Mouse (Mus musculus) liver, embryonic 15.5 days (tissue): ENCODE measurements around the gene Tnfrsf13c. TPM values are rescaled to one million over a fixed set of nuclear protein-coding genes. Genes with fewer than 3 reads are reported as not detected.
A peak's percentile ranks its signal among the peaks of the same experiment; 100 is the strongest.

Experiments used
- ATAC-seq: fragments of 200-750 bp; cut with Nextera tagmentation; 2 replicates; pipeline ENCODE4 v1.8.0; 2017; ENCODE audit warnings: moderate number of reproducible peaks, mild to moderate bottlenecking, moderate library complexity; ENCODE audit not compliant: insufficient read depth
- H3K27ac ChIP-seq: fragments of 300-500 bp; sonication (generic); replicated peaks from 2 replicates; pipeline ENCODE4 v1.5.1; 2015; ENCODE audit warnings: mild to moderate bottlenecking, inconsistent platforms
- H3K27me3 ChIP-seq: fragments of 300-500 bp; sonication (generic); 2 replicates; pipeline ENCODE4 v1.6.1; 2015; ENCODE audit warnings: mild to moderate bottlenecking, inconsistent platforms
- H3K36me3 ChIP-seq: fragments of 300-500 bp; sonication (generic); replicated peaks from 2 replicates; pipeline ENCODE4 v1.6.1; 2015; ENCODE audit warnings: moderate library complexity, mild to moderate bottlenecking, inconsistent platforms
- H3K4me1 ChIP-seq: fragments of 300-500 bp; sonication (generic); replicated peaks from 2 replicates; pipeline ENCODE4 v1.6.1; 2015; ENCODE audit warnings: inconsistent platforms
- H3K4me2 ChIP-seq: fragments of 300-500 bp; sonication (generic); 2 replicates; pipeline ENCODE4 v1.6.1; 2015; ENCODE audit warnings: moderate library complexity, mild to moderate bottlenecking, inconsistent platforms
- H3K4me3 ChIP-seq: fragments of 300-500 bp; sonication (generic); replicated peaks from 2 replicates; pipeline ENCODE4 v1.5.1; 2015; ENCODE audit warnings: mild to moderate bottlenecking, inconsistent platforms
- H3K9ac ChIP-seq: fragments of 300-500 bp; sonication (generic); 2 replicates; pipeline ENCODE4 v1.6.1; 2015; ENCODE audit warnings: moderate library complexity, mild to moderate bottlenecking, inconsistent platforms
- H3K9me3 ChIP-seq: fragments of 300-500 bp; sonication (generic); replicated peaks from 2 replicates; pipeline ENCODE4 v1.6.1; 2016; ENCODE audit warnings: inconsistent platforms
- WGBS: fragments of 180-500 bp; shearing (Covaris S2); methylation state at CpG from one replicate; pipeline ENCODE4 v1.1.7; 2015; ENCODE audit warnings: mixed read lengths; ENCODE audit not compliant: insufficient replicate concordance; 5-methylcytosine and 5-hydroxymethylcytosine counted together
- polyA plus RNA-seq: library from polyadenylated mRNA; unstranded; fragments of >200 nt; fragmentation: Nextera tagmentation; extraction: Ambion mirVana; gene quantifications from 2 replicates; pipeline ENCODE4 v1.2.1, GENCODE M21; 2015

The Tnfrsf13c gene
- polyA plus RNA-seq, 1 experiment from 2014 or later, result 0.79 TPM

DNA sequence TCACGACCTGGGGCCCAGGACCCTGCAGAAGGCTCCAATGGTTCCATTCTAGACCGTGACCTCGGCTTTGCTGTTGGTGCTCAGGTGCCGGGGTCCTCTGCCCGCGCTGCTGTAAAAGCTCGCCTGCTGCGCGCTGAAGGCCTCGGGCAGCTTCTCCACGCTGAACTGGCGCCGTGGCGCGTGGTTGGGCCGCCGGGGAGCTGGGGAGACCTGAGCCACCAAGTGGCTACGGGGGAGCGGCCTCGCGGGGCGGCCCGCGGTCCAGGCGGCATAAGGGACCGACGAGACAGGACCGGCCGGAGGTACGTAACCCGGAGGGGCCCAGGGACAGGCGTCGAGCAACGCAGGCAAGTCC lies 17.1 kb downstream of the Tnfrsf13c start:
- ATAC-seq, result no peak
- no peak overlapping the region for H3K4me3 ChIP-seq
- H3K9ac ChIP-seq, result no peak overlapping the region
- peaks cover 21% of the 10 kb centered on the region for H3K4me1 ChIP-seq
- H3K27ac ChIP-seq, result no peak overlapping the region
- peaks cover 60% of the 10 kb centered on the region for H3K27me3 ChIP-seq
- H3K36me3 ChIP-seq, result peaks cover 41% of the 10 kb centered on the region
- no peaks in the 10 kb centered on the region for H3K9me3 ChIP-seq
- H3K4me2 ChIP-seq, result no peak overlapping the region
- 56% methylated on average over 34 of the region's 34 CpGs for WGBS

DNA sequence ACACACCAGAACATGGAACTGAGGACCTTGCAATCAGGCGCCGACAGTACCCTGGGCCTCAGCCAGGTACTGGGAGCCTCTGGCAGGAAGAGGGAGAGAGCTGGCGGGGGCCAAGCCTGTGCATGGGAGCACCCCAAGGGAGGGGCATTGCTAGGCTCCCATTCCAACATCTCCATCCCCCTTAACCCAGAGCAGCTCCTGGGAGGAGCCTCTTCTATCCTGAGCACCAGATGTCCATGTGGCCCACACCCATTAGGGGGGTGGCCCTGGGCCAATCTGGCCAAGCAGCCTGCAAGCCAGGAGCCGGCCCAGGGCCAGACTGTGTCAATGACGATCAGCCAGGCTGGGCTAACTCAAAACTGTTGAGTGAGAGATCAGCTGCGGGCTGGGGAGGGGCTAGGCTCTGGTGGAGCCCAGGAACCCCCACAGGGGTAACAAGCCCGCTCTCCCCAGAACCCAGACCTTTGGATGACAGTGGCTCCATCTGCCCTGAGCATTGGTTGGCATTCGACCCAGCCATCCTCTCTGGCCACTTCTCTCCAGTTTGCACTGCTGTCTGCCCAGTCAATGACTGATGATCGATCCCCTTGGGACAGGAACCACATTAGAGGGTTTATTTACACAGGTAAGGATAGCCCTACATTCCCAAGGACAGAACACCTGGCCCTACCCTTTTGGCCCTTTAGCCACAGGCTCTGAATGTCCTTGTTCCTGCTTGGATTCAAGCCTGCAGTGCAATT lies 17.6 kb downstream of the Tnfrsf13c start:
- peak; percentile 17 for ATAC-seq
- Histone ChIP-seq H3K36me3 (peaks cover 47% of the 10 kb centered on the region), H3K4me3 (no peak overlapping the region), H3K27ac (no peak overlapping the region), H3K4me1 (peaks cover 15% of the 10 kb centered on the region), H3K27me3 (peaks cover 54% of the 10 kb centered on the region), H3K9ac (no peak overlapping the region), H3K9me3 (no peaks in the 10 kb centered on the region), H3K4me2 (no peak overlapping the region)
- 72% methylated on average over 9 of the region's 9 CpGs for WGBS

DNA sequence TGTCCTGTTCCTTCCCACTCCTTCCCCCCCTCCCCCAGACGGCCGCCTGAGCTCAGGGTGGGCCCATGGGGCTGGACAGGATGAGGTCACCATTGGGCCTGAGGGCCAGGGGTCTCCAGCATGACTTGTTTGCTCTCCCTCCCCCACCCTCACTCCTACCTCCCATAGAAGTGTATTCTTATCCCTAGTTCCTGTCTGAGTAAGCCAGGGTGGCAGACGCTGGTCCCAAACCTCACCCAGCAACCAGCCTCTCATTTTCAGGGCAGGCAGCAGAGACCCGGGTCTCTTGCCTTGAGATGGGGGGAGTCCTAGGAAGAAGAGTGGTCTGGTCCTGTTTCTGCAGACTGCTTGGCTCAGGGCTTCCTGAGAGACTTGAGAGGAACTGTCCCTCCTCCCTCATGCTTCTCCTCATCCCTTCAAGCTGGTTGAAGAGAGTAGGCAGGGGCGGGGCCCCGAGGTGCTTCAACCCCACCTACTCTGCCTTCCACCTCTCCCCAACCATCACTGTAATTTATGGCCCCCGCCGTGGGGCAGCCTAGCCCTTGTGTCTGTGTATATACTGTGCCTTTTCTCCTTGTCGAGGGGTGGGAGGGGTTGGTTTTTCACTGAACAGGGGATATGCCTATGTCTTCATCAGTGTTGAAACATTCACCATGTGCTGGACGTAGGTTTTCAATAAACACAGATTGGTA lies 19.3 kb downstream of the Tnfrsf13c start:
- Histone ChIP-seq H3K4me2 (no peak overlapping the region), H3K27me3 (peaks cover 37% of the 10 kb centered on the region), H3K4me1 (peaks cover 13% of the 10 kb centered on the region), H3K9ac (no peak overlapping the region), H3K36me3 (peaks cover 62% of the 10 kb centered on the region), H3K27ac (no peak overlapping the region), H3K9me3 (no peaks in the 10 kb centered on the region), H3K4me3 (no peak overlapping the region)
- 55% methylated on average over 10 of the region's 10 CpGs for WGBS
- no peak for ATAC-seq

DNA sequence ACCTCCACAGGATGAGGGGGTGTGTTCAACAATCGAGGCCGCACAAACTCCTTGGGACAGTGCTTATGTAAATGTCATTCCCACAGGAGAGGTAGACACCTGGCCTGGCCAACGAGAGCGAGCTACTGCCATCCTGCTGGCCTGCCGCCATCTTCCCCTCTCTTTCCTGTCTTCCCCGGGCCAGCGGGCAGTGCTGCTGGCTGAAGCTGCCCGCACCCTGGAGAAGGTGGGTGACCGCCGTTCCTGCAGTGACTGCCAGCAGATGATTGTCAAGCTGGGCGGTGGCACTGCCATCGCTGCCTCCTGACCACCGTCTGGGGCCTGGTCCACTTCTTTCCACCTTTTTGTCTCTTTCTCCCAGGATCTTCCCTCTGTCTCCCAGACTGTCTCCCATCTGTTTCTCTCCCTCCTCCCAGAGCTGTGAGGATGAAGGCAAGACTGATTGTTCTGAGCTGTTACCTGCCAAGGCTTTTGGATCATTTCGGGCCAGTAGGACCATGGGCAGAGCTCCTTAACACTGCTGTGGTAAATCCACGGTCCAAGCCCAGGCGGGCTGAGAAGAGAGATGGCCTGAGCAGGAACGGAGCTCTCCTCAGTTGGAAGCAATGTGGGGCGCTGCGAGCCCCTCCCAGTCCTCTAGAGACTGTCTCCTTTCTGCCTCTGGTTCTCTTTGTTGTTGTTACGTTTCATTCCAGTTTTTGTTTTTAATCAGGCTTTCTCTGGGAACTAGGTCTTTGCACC lies 20.4 kb downstream of the Tnfrsf13c start:
- peaks cover 15% of the 10 kb centered on the region for H3K4me1 ChIP-seq
- ATAC-seq, result no peak
- H3K9ac ChIP-seq, result no peak overlapping the region
- peaks cover 73% of the 10 kb centered on the region for H3K36me3 ChIP-seq
- H3K27me3 ChIP-seq, result peaks cover 27% of the 10 kb centered on the region
- H3K4me3 ChIP-seq, result no peak overlapping the region
- H3K27ac ChIP-seq, result no peak overlapping the region
- no peaks in the 10 kb centered on the region for H3K9me3 ChIP-seq
- no peak overlapping the region for H3K4me2 ChIP-seq
- WGBS, result 86% methylated on average over 20 of the region's 20 CpGs

DNA sequence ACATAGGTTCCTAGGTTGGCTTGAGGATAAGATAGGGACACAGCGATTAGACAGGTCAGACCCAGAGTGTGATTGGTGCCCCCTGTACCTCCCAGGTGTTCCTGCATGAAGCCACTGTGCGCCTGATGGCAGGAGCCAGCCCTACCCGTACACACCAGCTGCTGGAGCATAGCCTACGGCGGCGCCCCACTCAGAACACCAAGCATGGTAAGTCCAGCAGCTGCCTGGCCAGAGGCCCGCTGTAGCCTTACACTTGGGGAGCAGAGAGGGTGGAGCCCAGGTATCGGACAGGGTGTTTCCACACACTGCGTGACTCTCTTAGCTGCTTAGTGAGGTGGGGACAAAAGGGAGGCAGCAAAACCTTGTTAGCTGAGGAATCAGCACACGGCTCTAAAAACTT lies 21.1 kb downstream of the Tnfrsf13c start:
- Histone ChIP-seq H3K4me2 (no peak overlapping the region), H3K9ac (no peak overlapping the region), H3K4me1 (peaks cover 20% of the 10 kb centered on the region), H3K27ac (no peak overlapping the region), H3K4me3 (no peak overlapping the region), H3K27me3 (peaks cover 20% of the 10 kb centered on the region), H3K9me3 (no peaks in the 10 kb centered on the region), H3K36me3 (peaks cover 79% of the 10 kb centered on the region)
- 85% methylated on average over 10 of the region's 10 CpGs for WGBS
- no peak for ATAC-seq

DNA sequence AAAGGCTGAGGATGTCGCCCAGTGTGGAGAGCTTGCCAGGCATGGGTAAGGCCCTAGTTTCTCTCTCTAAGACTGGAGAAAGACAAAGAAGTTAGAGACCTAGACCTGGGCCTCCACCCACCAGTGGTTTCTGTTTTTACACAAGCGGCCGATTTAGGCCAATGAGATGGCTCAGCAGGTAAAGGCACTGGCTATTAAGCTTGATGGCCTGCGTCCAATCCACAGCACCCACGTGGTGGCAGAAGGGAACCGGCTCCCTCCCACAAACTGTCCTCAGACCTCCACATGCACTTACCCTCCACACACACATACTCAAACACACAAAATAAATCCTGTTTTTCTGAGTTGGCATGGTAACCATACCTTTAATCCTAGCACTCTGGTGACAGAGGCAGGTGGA lies 22.1 kb downstream of the Tnfrsf13c start:
- WGBS, result 82% methylated on average over 6 of the region's 6 CpGs
- peaks cover 90% of the 10 kb centered on the region for H3K36me3 ChIP-seq
- ATAC-seq, result no peak
- H3K4me2 ChIP-seq, result no peak overlapping the region
- H3K9ac ChIP-seq, result no peak overlapping the region
- no peaks in the 10 kb centered on the region for H3K9me3 ChIP-seq
- H3K27ac ChIP-seq, result no peak overlapping the region
- H3K4me1 ChIP-seq, result peaks cover 24% of the 10 kb centered on the region
- H3K4me3 ChIP-seq, result no peak overlapping the region
- peaks cover 10% of the 10 kb centered on the region for H3K27me3 ChIP-seq

DNA sequence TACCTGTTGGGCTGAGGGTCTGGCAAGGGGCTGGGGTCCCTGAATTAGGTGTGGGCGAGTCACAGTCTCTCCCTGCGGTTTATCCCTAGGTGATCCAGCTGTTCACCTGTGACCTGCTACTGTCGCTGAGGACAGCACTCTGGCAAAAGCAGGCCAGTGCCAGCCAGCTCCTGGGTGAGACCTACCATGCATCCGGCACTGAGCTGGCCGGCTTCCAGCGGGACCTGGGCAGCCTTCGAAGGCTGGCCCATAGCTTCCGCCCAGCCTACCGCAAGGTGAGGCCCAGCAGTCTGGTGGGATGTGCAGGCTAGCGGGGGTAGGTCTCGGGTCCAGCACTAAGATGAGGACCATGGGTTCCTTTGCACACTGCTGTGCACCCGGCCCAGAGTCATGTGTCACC lies 24.6 kb downstream of the Tnfrsf13c start:
- Histone ChIP-seq H3K4me2 (no peak overlapping the region), H3K36me3 (peaks cover 97% of the 10 kb centered on the region), H3K9ac (no peak overlapping the region), H3K4me3 (no peak overlapping the region), H3K4me1 (peaks cover 11% of the 10 kb centered on the region; the same call in 1 of the 2 replicates), H3K27me3 (no peaks in the 10 kb centered on the region), H3K9me3 (no peaks in the 10 kb centered on the region), H3K27ac (no peak overlapping the region)
- 84% methylated on average over 12 of the region's 12 CpGs for WGBS
- ATAC-seq, result no peak

DNA sequence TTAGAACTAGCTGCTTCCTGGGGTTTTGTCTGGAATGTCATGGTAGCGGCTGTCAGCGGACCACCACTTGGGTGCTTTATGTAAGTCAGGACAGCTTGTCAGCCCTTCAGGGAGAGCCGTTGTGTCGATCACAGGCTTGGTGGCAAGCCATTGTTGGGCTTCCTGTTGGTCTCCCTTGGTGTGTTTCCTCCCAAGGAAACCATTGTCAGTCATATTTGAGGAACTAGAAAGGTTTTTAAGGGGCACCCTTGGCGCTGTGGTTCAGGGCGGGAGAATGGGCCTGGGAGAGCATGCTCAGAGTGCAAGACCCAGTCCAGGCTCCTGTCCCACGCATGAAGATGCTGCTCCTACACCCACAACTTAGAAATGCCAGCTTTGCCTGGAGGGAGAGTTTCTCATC lies 25.8 kb downstream of the Tnfrsf13c start:
- ATAC-seq, result no peak
- Histone ChIP-seq H3K4me3 (no peak overlapping the region), H3K9ac (no peak overlapping the region), H3K9me3 (no peaks in the 10 kb centered on the region), H3K27ac (no peak overlapping the region; the same call in 1 of the 2 replicates), H3K4me2 (no peak overlapping the region), H3K36me3 (peaks cover 97% of the 10 kb centered on the region), H3K27me3 (no peaks in the 10 kb centered on the region), H3K4me1 (peaks cover 11% of the 10 kb centered on the region; the same call in 1 of the 2 replicates)
- WGBS, result 57% methylated on average over 7 of the region's 7 CpGs

DNA sequence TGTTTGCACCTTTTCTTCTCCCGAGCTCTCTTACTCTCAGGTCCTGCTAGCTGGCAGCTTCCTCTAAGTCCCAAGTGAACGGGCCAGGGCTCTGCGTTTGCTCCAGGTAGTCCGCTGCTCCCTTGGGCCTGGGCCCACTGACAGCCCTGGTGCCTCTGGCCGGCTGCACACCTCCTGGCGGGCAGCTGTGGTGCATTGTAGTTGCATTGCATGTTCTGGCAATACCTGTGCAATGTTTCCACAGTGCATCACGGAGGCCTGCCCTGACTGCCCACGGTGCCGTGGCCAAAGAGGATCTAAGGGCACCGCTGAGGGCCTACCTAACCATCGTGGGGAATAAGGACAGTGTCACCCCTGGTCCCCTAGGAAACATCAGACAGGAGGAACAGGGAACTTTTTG lies 26.2 kb downstream of the Tnfrsf13c start:
- Histone ChIP-seq H3K4me1 (peaks cover 11% of the 10 kb centered on the region; the same call in 1 of the 2 replicates), H3K4me2 (no peak overlapping the region), H3K27me3 (no peaks in the 10 kb centered on the region), H3K27ac (no peak overlapping the region), H3K9ac (no peak overlapping the region), H3K9me3 (no peaks in the 10 kb centered on the region), H3K36me3 (peaks cover 97% of the 10 kb centered on the region), H3K4me3 (no peak overlapping the region)
- no peak for ATAC-seq
- 53% methylated on average over 11 of the region's 11 CpGs for WGBS

DNA sequence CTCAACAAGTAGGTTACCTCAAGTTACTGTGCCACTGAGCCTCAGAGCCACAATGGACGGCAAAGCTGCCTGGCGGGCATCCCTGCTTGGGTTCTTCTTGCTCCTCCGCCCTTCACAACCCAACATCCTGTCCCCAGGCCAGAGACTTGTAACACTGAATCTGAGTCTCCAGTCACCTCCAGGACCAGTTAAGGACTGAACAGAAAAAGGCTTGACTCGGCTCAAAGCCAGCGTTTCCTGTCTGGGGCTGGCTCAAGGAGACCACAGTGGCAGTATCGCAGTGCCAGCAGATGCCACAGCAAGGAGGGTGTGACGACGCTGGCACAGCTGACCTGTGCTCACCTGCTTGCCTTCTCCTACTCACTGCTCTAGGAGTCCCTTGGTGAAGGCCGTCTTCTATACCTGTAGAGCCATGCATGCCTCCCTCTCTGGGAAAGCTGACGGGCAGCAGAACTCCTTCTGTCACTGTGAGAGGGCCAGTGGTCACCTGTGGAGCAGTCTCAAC lies 26.9 kb downstream of the Tnfrsf13c start:
- Histone ChIP-seq H3K4me2 (no peak overlapping the region), H3K9ac (no peak overlapping the region), H3K27ac (no peak overlapping the region), H3K4me1 (peaks cover 11% of the 10 kb centered on the region; the same call in 1 of the 2 replicates), H3K4me3 (no peak overlapping the region), H3K27me3 (no peaks in the 10 kb centered on the region), H3K9me3 (no peaks in the 10 kb centered on the region), H3K36me3 (peaks cover 98% of the 10 kb centered on the region)
- 67% methylated on average over 10 of the region's 10 CpGs for WGBS
- no peak for ATAC-seq

DNA sequence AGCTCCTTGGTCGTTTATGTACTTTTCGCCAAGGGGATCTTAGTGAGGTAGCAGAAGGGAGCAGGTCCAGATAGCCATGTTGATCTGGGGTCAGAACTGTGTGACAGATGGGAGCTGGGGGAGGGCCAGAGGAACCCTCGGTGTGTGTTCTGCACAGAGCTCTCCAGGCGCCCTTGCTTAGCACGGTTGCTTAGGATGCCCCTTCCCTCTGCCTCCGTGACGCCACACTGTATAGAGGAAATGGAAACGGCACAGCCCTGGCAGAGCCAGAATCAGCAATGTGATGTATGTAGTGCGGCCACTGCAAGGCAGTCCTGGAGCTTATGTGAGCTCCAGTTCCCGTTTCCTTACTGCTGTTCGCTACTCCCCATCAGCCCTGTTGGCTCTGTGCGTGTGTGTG lies 27.9 kb downstream of the Tnfrsf13c start:
- peaks cover 98% of the 10 kb centered on the region for H3K36me3 ChIP-seq
- H3K4me3 ChIP-seq, result no peak overlapping the region
- H3K4me1 ChIP-seq, result peaks cover 11% of the 10 kb centered on the region; the same call in 1 of the 2 replicates
- no peak overlapping the region for H3K27ac ChIP-seq
- H3K9ac ChIP-seq, result no peak overlapping the region
- 69% methylated on average over 12 of the region's 12 CpGs for WGBS
- no peak overlapping the region for H3K4me2 ChIP-seq
- no peaks in the 10 kb centered on the region for H3K9me3 ChIP-seq
- no peaks in the 10 kb centered on the region for H3K27me3 ChIP-seq
- no peak for ATAC-seq
